Mouse (Mus musculus): ENCODE results near the gene Dmbt1. TPM values are rescaled to one million over a fixed set of nuclear protein-coding genes. Genes with fewer than 3 reads are reported as not detected.

Dmbt1 gene
- total RNA-seq (2017) = not detected in 2 replicates

GRCm38 (mm10) chr7:131031755-131032154 is at the start of gene Dmbt1:
Gene Dmbt1 (plus strand): TSS chr7:131032053.
- no peak for ATAC-seq (replicated peaks in 1 of 2; ENCODE audit: insufficient read depth in 1 of 2, low FRiP score in 2 of 2, low TSS enrichment in 1 of 2, low read depth in 1 of 2, poor library complexity in 2 of 2, severe bottlenecking in 2 of 2)

DNA sequence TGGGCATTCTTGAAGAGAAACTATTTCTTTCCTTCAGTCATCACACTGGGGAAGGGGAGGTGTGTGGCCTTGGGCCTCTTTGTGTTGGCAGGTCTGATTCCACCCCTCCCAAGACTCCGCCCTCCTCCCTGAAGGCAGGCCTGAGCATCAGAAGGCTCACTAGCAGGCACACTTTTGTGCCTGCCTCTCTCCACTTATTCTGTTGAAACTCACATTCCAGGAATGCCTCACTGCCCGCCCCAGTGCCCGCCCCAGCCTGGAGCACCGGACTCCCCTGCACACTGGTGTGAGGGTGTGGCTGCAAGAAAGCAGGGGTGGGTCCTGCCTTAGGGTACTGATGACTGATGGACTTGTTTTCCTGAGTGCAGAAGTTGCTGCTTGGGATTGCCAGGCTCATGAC is 49.5 kb upstream of the Dmbt1 start:
- no peak for ATAC-seq (replicated peaks in 1 of 2; ENCODE audit: insufficient read depth in 1 of 2, low FRiP score in 2 of 2, low TSS enrichment in 1 of 2, low read depth in 1 of 2, poor library complexity in 2 of 2, severe bottlenecking in 2 of 2)

- ATAC-seq (replicated peaks in 1 of 2; ENCODE audit: insufficient read depth in 1 of 2, low FRiP score in 2 of 2, low TSS enrichment in 1 of 2, low read depth in 1 of 2, poor library complexity in 2 of 2, severe bottlenecking in 2 of 2) = no peak
Observed at GRCm38 (mm10) chr7:130982881-130983280, 49.0 kb upstream of the Dmbt1 start.

- ATAC-seq (replicated peaks in 1 of 2; ENCODE audit: insufficient read depth in 1 of 2, low FRiP score in 2 of 2, low TSS enrichment in 1 of 2, low read depth in 1 of 2, poor library complexity in 2 of 2, severe bottlenecking in 2 of 2) = no peak
Observed at GRCm38 (mm10) chr7:130984294-130984693, 47.6 kb upstream of the Dmbt1 start.

DNA sequence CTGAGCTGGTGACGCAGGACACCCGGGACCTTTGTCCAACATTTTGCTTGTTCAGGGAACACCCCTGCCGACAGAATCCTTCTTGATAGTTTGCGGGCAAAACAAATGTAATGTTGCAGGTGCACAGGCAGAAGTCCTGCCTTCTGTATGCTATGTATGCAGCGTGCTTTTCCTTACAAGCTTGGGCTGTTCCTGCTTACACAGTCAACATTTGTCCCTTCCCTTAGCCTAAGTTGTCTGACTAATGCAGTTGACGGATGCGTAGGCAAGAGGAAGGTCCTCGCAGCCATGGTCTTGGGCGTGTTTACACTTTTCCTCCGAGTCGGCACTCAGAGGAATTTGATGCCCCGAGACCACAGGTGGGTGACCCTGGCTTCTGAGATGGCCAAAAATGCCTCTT is 46.7 kb upstream of the Dmbt1 start:
- ATAC-seq (replicated peaks in 1 of 2; ENCODE audit: insufficient read depth in 1 of 2, low FRiP score in 2 of 2, low TSS enrichment in 1 of 2, low read depth in 1 of 2, poor library complexity in 2 of 2, severe bottlenecking in 2 of 2) = no peak

GRCm38 (mm10) chr7:130985716-130986115 is 46.1 kb upstream of the Dmbt1 start:
- ATAC-seq (replicated peaks in 1 of 2; ENCODE audit: insufficient read depth in 1 of 2, low FRiP score in 2 of 2, low TSS enrichment in 1 of 2, low read depth in 1 of 2, poor library complexity in 2 of 2, severe bottlenecking in 2 of 2) = no peak

- no peak for ATAC-seq (replicated peaks in 1 of 2; ENCODE audit: insufficient read depth in 1 of 2, low FRiP score in 2 of 2, low TSS enrichment in 1 of 2, low read depth in 1 of 2, poor library complexity in 2 of 2, severe bottlenecking in 2 of 2)
Observed at GRCm38 (mm10) chr7:130988146-130988545, 43.7 kb upstream of the Dmbt1 start.

DNA sequence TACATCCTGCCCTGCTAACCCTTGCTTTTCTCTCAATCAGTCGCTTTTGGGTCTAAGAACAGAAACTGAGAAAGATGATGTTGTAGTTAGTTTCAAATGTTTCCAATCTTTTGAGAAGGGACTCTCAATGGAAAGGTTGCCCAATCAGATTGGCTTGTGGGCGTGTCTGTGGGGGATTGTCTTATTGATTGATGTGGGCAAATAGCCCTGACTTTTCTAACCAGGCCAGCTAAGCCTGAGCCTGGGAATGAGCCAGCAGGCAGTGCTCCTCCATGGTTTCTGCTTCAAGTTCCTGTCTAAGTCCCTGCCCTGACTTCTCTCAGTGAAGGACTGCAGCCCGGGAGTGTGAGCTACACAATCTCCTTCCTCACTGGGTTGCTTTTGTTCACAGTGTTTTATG is 42.5 kb upstream of the Dmbt1 start:
- no peak for ATAC-seq (replicated peaks in 1 of 2; ENCODE audit: insufficient read depth in 1 of 2, low FRiP score in 2 of 2, low TSS enrichment in 1 of 2, low read depth in 1 of 2, poor library complexity in 2 of 2, severe bottlenecking in 2 of 2)

DNA sequence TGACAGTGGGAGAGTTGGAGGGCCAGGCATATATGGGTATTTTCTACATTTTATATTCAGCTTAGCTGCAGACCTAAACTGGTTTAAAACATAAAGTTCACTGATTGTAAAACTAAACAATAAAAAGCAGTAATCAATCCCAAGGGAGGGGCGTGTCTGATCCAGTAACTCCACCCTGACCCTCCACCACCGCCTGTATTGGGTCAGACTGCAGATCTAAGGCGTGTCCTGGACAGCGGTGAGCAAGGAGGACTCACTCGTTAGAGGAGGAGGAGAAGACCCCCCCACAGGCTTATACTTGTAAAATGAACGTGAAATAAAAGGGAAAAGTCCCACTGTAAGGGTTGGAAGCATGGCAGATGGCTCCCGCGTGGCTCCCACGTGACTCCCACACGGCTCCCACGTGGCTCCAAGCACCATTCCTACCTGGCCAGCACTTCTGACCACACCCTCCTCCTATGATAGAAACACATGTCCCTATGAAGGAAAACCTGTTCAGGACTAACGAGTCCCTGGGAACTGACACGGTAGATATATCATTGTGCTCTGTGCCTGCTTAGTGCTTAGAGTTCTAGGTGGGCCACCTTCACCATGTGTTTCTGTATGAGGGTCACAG is 40.6 kb upstream of the Dmbt1 start:
- ATAC-seq (replicated peaks in 1 of 2; ENCODE audit: insufficient read depth in 1 of 2, low FRiP score in 2 of 2, low TSS enrichment in 1 of 2, low read depth in 1 of 2, poor library complexity in 2 of 2, severe bottlenecking in 2 of 2) = no peak

DNA sequence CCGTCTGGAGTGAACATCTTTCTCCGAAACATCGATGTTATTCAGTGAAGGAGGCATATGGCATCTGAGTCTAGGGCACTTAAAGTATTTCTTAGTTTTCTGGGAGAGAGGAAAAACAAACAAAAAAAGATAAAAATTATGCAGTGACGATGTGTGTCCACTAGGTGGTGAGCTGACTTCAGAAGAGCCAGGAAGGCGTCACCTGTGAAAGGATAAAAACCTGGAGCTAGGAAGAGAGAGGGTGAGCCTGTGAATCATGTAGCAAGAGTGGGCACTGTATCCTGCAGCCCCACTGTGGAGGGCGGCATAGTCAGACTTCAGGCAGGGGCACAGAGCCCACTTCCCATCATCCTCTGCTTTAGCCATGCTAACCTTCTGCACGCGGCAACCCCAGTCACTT is 37.9 kb upstream of the Dmbt1 start:
- no peak for ATAC-seq (replicated peaks in 1 of 2; ENCODE audit: insufficient read depth in 1 of 2, low FRiP score in 2 of 2, low TSS enrichment in 1 of 2, low read depth in 1 of 2, poor library complexity in 2 of 2, severe bottlenecking in 2 of 2)

DNA sequence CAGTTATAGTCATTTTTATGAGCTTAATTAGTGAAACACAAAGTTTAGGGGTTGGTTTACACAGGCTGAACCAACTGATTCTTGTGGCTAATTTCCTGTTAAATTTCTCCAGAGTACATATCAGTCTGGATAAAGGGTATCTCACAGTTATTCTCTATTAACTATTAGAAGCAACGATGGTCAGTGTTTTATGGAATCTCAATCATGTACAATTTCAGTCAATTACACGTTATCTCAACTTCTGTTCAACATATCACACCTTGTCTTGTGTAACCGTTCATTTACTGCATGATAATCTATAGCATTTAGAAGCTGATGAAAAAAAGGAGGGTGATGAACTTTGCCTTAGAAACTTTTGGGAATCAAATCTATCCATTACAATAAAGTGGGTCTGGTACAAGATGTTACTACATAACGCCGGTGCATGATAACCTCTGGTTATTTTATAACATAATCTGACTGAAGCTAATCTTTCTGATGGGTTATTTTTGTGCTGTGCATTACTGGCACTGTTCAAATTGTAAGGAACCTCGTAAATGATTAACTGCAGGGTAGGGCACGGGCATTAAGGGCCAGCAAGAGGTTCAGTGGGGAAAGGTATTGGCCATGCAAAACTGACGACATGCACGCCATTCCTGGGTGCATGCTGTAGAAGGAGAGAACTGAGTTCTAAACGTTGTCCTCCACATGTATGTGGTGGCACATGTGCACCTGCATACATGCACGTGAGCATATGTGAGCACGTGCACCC is 29.7 kb upstream of the Dmbt1 start:
- ATAC-seq (replicated peaks in 1 of 2; ENCODE audit: insufficient read depth in 1 of 2, low FRiP score in 2 of 2, low TSS enrichment in 1 of 2, low read depth in 1 of 2, poor library complexity in 2 of 2, severe bottlenecking in 2 of 2) = no peak

DNA sequence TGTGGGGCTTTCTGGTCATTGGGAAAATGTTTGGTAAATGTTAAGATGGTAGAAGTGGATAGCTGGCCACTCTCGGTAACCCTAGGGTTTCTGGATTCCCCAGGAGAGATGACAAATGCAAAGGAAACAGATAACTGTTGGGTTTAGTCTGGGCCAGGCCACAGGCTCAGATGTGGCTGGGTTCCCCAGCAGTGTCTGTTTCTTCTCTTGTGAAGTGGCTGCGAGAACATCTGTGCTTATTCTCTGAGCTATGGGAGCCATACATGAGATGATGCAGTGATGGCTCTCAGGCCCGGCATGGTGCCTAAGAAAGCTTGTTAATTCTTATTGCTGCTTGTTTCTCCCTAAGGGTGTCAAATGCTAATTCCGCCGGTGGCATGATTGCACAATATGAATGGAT is 27.8 kb upstream of the Dmbt1 start:
- no peak for ATAC-seq (replicated peaks in 1 of 2; ENCODE audit: insufficient read depth in 1 of 2, low FRiP score in 2 of 2, low TSS enrichment in 1 of 2, low read depth in 1 of 2, poor library complexity in 2 of 2, severe bottlenecking in 2 of 2)

DNA sequence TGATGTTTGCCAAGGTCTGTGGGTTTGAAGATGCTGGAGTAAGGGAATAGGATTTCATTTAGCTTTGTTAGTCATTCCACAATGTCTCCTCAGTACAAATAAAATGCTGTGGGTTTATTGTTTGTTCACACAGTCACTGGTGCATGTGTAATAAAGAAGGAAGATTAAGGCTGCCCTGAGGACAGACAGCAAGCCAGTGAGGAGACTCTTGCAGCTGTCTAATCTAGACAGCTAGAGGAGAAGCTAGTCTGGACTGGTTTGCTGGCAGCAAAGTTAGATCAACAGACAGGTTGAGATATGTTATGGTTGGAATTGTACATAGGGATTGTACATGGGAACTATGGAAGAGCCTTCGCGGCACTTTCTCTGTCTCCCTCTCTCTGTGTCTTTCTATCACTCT is 24.6 kb upstream of the Dmbt1 start:
- ATAC-seq (replicated peaks in 1 of 2; ENCODE audit: insufficient read depth in 1 of 2, low FRiP score in 2 of 2, low TSS enrichment in 1 of 2, low read depth in 1 of 2, poor library complexity in 2 of 2, severe bottlenecking in 2 of 2) = no peak

GRCm38 (mm10) chr7:131009178-131009577 is 22.7 kb upstream of the Dmbt1 start:
- ATAC-seq (replicated peaks in 1 of 2; ENCODE audit: insufficient read depth in 1 of 2, low FRiP score in 2 of 2, low TSS enrichment in 1 of 2, low read depth in 1 of 2, poor library complexity in 2 of 2, severe bottlenecking in 2 of 2) = no peak

DNA sequence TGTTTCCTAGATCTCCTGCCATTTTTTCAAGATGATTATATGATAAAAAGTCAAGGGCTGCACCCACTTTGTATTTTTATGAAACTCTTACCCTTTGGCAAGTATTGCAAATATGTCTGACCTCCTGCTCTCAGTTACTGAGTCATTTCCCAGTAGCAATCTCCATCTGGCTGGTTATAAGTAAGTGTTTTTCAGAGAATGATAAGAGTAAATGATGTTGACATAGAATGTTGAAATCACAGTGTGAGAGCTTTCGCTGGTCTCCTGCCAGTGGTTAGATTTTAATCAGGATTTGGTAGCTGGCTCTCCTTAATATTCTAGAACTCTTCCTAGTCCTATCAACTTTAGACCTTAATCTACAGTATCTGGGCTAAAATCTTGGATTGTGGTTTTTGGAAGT is 20.0 kb upstream of the Dmbt1 start:
- ATAC-seq (replicated peaks in 1 of 2; ENCODE audit: insufficient read depth in 1 of 2, low FRiP score in 2 of 2, low TSS enrichment in 1 of 2, low read depth in 1 of 2, poor library complexity in 2 of 2, severe bottlenecking in 2 of 2) = no peak

GRCm38 (mm10) chr7:131019181-131019580 is 12.7 kb upstream of the Dmbt1 start:
- ATAC-seq (replicated peaks in 1 of 2; ENCODE audit: insufficient read depth in 1 of 2, low FRiP score in 2 of 2, low TSS enrichment in 1 of 2, low read depth in 1 of 2, poor library complexity in 2 of 2, severe bottlenecking in 2 of 2) = no peak

GRCm38 (mm10) chr7:131024807-131025206 is 7.0 kb upstream of the Dmbt1 start:
- ATAC-seq (replicated peaks in 1 of 2; ENCODE audit: insufficient read depth in 1 of 2, low FRiP score in 2 of 2, low TSS enrichment in 1 of 2, low read depth in 1 of 2, poor library complexity in 2 of 2, severe bottlenecking in 2 of 2) = no peak

DNA sequence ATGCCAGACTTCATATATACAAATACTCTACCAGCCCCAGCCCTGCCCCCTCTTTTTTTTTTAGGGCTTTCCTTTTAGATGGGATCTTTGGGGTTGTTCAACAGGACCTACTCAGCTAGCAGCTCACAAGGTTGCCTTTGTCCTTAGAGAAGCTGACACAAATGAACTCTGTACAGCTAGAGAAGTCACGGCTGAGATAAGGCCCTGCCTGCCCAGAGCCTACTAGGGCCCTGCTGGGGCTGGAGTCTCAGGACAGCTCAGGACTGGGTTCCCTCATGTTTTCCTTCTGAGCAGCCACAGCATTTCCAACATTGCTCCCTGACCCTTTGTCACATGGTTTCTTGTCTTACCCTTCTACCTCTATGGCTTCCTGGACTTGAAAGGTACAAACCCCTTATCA is 4.3 kb upstream of the Dmbt1 start:
- no peak for ATAC-seq (replicated peaks in 1 of 2; ENCODE audit: insufficient read depth in 1 of 2, low FRiP score in 2 of 2, low TSS enrichment in 1 of 2, low read depth in 1 of 2, poor library complexity in 2 of 2, severe bottlenecking in 2 of 2)

GRCm38 (mm10) chr7:131036396-131036795 is 4.5 kb downstream of the Dmbt1 start:
- ATAC-seq (replicated peaks in 1 of 2; ENCODE audit: insufficient read depth in 1 of 2, low FRiP score in 2 of 2, low TSS enrichment in 1 of 2, low read depth in 1 of 2, poor library complexity in 2 of 2, severe bottlenecking in 2 of 2) = no peak

All from hematopoietic stem cell, adult 5-6 weeks (primary cell).